14 mouse cellular contexts compared by ENCODE assay signal in the genomic region with DNA sequence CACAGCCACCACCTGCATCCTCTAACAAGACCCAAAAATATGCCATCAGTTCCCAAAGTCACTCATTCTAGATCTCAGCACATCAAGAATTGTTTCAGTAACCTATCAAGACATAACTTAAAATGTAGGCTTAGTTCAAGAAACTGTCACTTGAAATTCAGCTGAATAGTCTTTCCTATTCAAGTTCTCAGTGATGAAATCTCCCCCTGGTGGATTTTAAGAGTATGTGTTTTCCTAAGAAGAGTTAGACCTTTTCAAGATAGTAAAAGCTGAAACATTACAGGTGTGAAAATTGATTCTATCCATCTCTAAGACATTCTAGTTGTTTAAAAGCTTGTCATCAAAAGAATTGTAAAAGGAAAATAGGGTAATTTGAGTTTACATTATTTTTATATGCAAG. TPM values are rescaled to one million over a fixed set of nuclear protein-coding genes. Genes with fewer than 3 reads are reported as not detected.
A peak's percentile ranks its signal among the peaks of the same experiment; 100 is the strongest.
DNase-seq lines count a peak whose midpoint lies in the region; ATAC-seq and TF ChIP-seq lines count a peak whose summit lies in the region.
"Had no signal": no experiment of that assay in that cellular context is flagged by ENCODE, and none has a peak within 500 bp of the region (broad histone marks: within the 10 kb centered on the region; RNA-seq: fewer than 3 reads in every experiment).

No protein-coding gene starts in this region.

- no peak for DNase-seq in heart, adult 2 months
- DNase-seq in heart, adult 11 months, result no peak
- DNase-seq in lung, adult 2 months, result no peak
- DNase-seq in lung, postnatal 25 days (ENCODE audit: low spot score), result no peak
- peak; percentile 13 for DNase-seq in ES-CJ7 (ENCODE audit: low read depth, low spot score)
- DNase-seq in urinary bladder, postnatal 36 days (ENCODE audit: low spot score in 2 of 2), result no peak
- DNase-seq: adrenal gland, postnatal 10 days; cerebellum, postnatal 25 days; left cerebral cortex, postnatal 4 days; lung, adult 18-20 months had no signal

- H3K36me3 ChIP-seq in heart, adult 2 months (ENCODE audit: control insufficient read depth, insufficient read depth, low read length), result no peaks in the 10 kb centered on the region

- intact Hi-C loops in heart, adult 2 months (cut with DNase I), result loop anchor here (5.0 kb wide), 1 partner anchor 374 kb away; no protein-coding TSS in a partner anchor

- H3K4me1 ChIP-seq in heart, adult 2 months (ENCODE audit: control insufficient read depth, insufficient read depth, low read length), result no peaks in the 10 kb centered on the region
- H3K4me1 ChIP-seq in lung, adult 2 months (ENCODE audit: control insufficient read depth, insufficient read depth, low read length), result no peaks in the 10 kb centered on the region

- H3K79me2 ChIP-seq in heart, adult 2 months (replicated peaks; ENCODE audit: control insufficient read depth, insufficient read depth, low read length), result no peaks in the 10 kb centered on the region

- H3K4me3 ChIP-seq in heart, adult 2 months, result no peak overlapping the region
- H3K4me3 ChIP-seq in lung, adult 2 months (replicated peaks; ENCODE audit: extremely low read depth, low read depth, low read length), result no peak overlapping the region

- TF ChIP-seq CTCF in heart, adult 2 months (IDR thresholded peaks at IDR 0.05), result peak; percentile 80
- TF ChIP-seq CTCF in lung, adult 2 months (IDR thresholded peaks at IDR 0.05; ENCODE audit: insufficient read depth, low read length), result 0 out of 2 replicates have a peak, but pooled peaks have one; percentile 1

- no peak overlapping the region for H3K9ac ChIP-seq in heart, adult 2 months (ENCODE audit: low read depth, low read length)

- no peak overlapping the region for H3K27ac ChIP-seq in heart, adult 2 months

- peak; percentile 32 to 53; a peak in 2 of 4 replicates for ATAC-seq in hematopoietic stem cell, adult 5-6 weeks (replicated peaks in 1 of 2; ENCODE audit: insufficient read depth in 1 of 2, low FRiP score in 2 of 2, low TSS enrichment in 1 of 2, low read depth in 1 of 2, poor library complexity in 2 of 2, severe bottlenecking in 2 of 2)
- ATAC-seq: hindbrain, embryonic 16.5 days had no signal

- TF ChIP-seq POLR2A in heart, adult 2 months (IDR thresholded peaks at IDR 0.05; ENCODE audit: insufficient read depth, low read depth, low read length), result no peak
- TF ChIP-seq POLR2A in lung, adult 2 months (IDR thresholded peaks at IDR 0.05; ENCODE audit: borderline replicate concordance, extremely low read depth, low read depth, low read length), result no peak

- TF ChIP-seq EP300 in heart, adult 2 months (IDR thresholded peaks at IDR 0.05; ENCODE audit: insufficient read depth, low read depth, low read length), result no peak

- H3K27me3 ChIP-seq in heart, adult 2 months (ENCODE audit: control insufficient read depth, insufficient read depth, low read length), result no peaks in the 10 kb centered on the region

RNA-seq across cellular contexts. Expression of a gene that starts 10.4 kb away (rescaled TPM):
- under 1 TPM in 1 of 2 experiments, not detected in 1; 0.18 TPM for total RNA-seq in heart, adult 2 months (2021)
- polyA plus RNA-seq in heart, adult 2 months (2012; rRNA removed), result not detected in 2 replicates
- 0.45 and 0.51 TPM in 2 replicates for polyA plus RNA-seq in lung, adult 2 months (2012; rRNA removed)
- total RNA-seq in hematopoietic stem cell, adult 5-6 weeks (2017), result not detected in 2 replicates
- total RNA-seq: granulocyte monocyte progenitor cell, adult 5-6 weeks had no signal
- polyA plus RNA-seq: thymus, postnatal 0 days had no signal
